Mouse (Mus musculus): ENCODE measurements around the gene Epb41l2. TPM values are rescaled to one million over a fixed set of nuclear protein-coding genes. Genes with fewer than 3 reads are reported as not detected.

Gene Epb41l2
- polyA plus RNA-seq, 1 experiment, result 46.5 TPM

GRCm38 (mm10) chr10:25571319-25572240, 212.0 kb downstream of the Epb41l2 start:
- no peaks in the 10 kb centered on the region for H3K4me1 ChIP-seq (ENCODE audit: control insufficient read depth, insufficient read depth, low read length)
- DNase-seq, result no peak
- H3K4me3 ChIP-seq (replicated peaks; ENCODE audit: insufficient read depth, low read depth, low read length), result no peak overlapping the region
- WGBS, result 43% methylated on average over 9 of the region's 9 CpGs
- TF ChIP-seq POLR2A (IDR thresholded peaks at IDR 0.05; ENCODE audit: borderline replicate concordance, insufficient read depth, low read length), result no peak
- TF ChIP-seq CTCF (IDR thresholded peaks at IDR 0.05; ENCODE audit: borderline replicate concordance, insufficient read depth, low read depth, low read length), result no peak
- H3K27me3 ChIP-seq (ENCODE audit: control insufficient read depth, insufficient read depth, low read length), result no peaks in the 10 kb centered on the region; the same call in 1 of the 2 replicates
- no peak overlapping the region for H3K27ac ChIP-seq (ENCODE audit: insufficient read depth, low read length)

Other genes starting within 250 kb of the Epb41l2 start
- gene Akap7, start 51.9 kb upstream of the Epb41l2 start, polyA plus RNA-seq (2012; rRNA removed), result 91.9 and 98.7 TPM in 2 replicates
- 0.19 TPM in 1 of 2 replicates, not detected in the other for gene Smlr1, start 176.5 kb downstream of the Epb41l2 start, polyA plus RNA-seq (2012; rRNA removed)